ENCODE assay signal across 14 mouse cellular contexts in genomic region chr5:151151549-151151948, GRCm38 (mm10).
DNase-seq lines count a peak whose midpoint lies in the region; ATAC-seq and TF ChIP-seq lines count a peak whose summit lies in the region.
"Had no signal": no experiment of that assay in that cellular context is flagged by ENCODE, and none has a peak within 500 bp of the region (broad histone marks: within the 10 kb centered on the region; RNA-seq: fewer than 3 reads in every experiment).

No protein-coding gene starts in this region.

- no peak overlapping the region for H3K27ac ChIP-seq in hindbrain, postnatal 0 days
- no peak overlapping the region for H3K27ac ChIP-seq in hindbrain, embryonic 13.5 days
- H3K27ac ChIP-seq: forebrain, embryonic 15.5 days; heart, embryonic 10.5 days; neural tube, embryonic 15.5 days had no signal

- peak; percentile 12 for DNase-seq in cerebellum, adult 9-11 months
- no peak for DNase-seq in cerebellum, adult 9-10 months
- peak; percentile 59 for DNase-seq in hindbrain, postnatal 0 days (ENCODE audit: low spot score)
- DNase-seq in right cerebral cortex, adult 2 months (ENCODE audit: low spot score in 2 of 2) = peak; percentile 16 to 29
- no peak for DNase-seq in right cerebral cortex, postnatal 25 days
- no peak for DNase-seq in c-Kit-positive CD71-positive TER-119-positive erythroid progenitor cells, embryonic 14.5 days (ENCODE audit: low spot score)
- no peak for DNase-seq in retina, postnatal 1 day
- DNase-seq: midbrain, embryonic 14.5 days; thymus, postnatal 36 days had no signal

- H3K4me2 ChIP-seq in hindbrain, postnatal 0 days (ENCODE audit: low read depth, low read length) = no peak overlapping the region
- H3K4me2 ChIP-seq in hindbrain, embryonic 13.5 days = no peak overlapping the region
- H3K4me2 ChIP-seq: forebrain, embryonic 15.5 days; neural tube, embryonic 15.5 days had no signal

- no peaks in the 10 kb centered on the region for H3K27me3 ChIP-seq in hindbrain, postnatal 0 days (ENCODE audit: insufficient read depth, low read length)
- no peaks in the 10 kb centered on the region for H3K27me3 ChIP-seq in hindbrain, embryonic 13.5 days
- H3K27me3 ChIP-seq: forebrain, embryonic 15.5 days; neural tube, embryonic 15.5 days had no signal

- peak; percentile 75 for ATAC-seq in hindbrain, postnatal 0 days
- ATAC-seq in hindbrain, embryonic 13.5 days (ENCODE audit: low FRiP score) = no peak
- ATAC-seq: forebrain, embryonic 15.5 days; intestine, embryonic 16.5 days had no signal

- H3K4me1 ChIP-seq in hindbrain, postnatal 0 days (ENCODE audit: insufficient read depth, low read length) = no peaks in the 10 kb centered on the region
- peaks cover 22% of the 10 kb centered on the region for H3K4me1 ChIP-seq in hindbrain, embryonic 13.5 days (replicated peaks)
- H3K4me1 ChIP-seq: forebrain, embryonic 15.5 days had no signal

- TF ChIP-seq CTCF in hindbrain, postnatal 0 days (IDR thresholded peaks at IDR 0.05; ENCODE audit: low read depth) = peak; percentile 44

- H3K9me3 ChIP-seq in hindbrain, postnatal 0 days (ENCODE audit: low read length) = no peaks in the 10 kb centered on the region
- no peaks in the 10 kb centered on the region for H3K9me3 ChIP-seq in hindbrain, embryonic 13.5 days
- H3K9me3 ChIP-seq: forebrain, embryonic 15.5 days; heart, embryonic 10.5 days; neural tube, embryonic 15.5 days had no signal

- no peaks in the 10 kb centered on the region for H3K36me3 ChIP-seq in hindbrain, postnatal 0 days (ENCODE audit: insufficient read depth, low read length)
- no peaks in the 10 kb centered on the region for H3K36me3 ChIP-seq in hindbrain, embryonic 13.5 days
- H3K36me3 ChIP-seq: forebrain, embryonic 15.5 days; heart, embryonic 10.5 days; neural tube, embryonic 15.5 days had no signal

- H3K4me3 ChIP-seq in hindbrain, postnatal 0 days (ENCODE audit: low read length) = no peak overlapping the region
- no peak overlapping the region for H3K4me3 ChIP-seq in hindbrain, embryonic 13.5 days
- H3K4me3 ChIP-seq: forebrain, embryonic 15.5 days; heart, embryonic 10.5 days; neural tube, embryonic 15.5 days had no signal

- 55% methylated on average over 9 of the region's 9 CpGs for WGBS in hindbrain, postnatal 0 days
- WGBS in hindbrain, embryonic 13.5 days = 89% methylated on average over 9 of the region's 9 CpGs

- H3K9ac ChIP-seq in hindbrain, postnatal 0 days (replicated peaks; ENCODE audit: low read length) = no peak overlapping the region
- H3K9ac ChIP-seq in hindbrain, embryonic 13.5 days = no peak overlapping the region
- H3K9ac ChIP-seq: forebrain, embryonic 15.5 days; neural tube, embryonic 15.5 days had no signal

Comparison
In these comparisons a context has a peak if more than half of its experiments do, and no peak if none do; other contexts are left out.
1. DNase-seq: peak in cerebellum, adult 9-11 months (single experiment), hindbrain, postnatal 0 days (single experiment) and right cerebral cortex, adult 2 months (2 of 2); none in cerebellum, adult 9-10 months (single experiment), right cerebral cortex, postnatal 25 days (single experiment), c-Kit-positive CD71-positive TER-119-positive erythroid progenitor cells, embryonic 14.5 days (single experiment) and retina, postnatal 1 day (single experiment).